Mouse (Mus musculus) midbrain, embryonic 14.5 days (tissue): ENCODE measurements around the gene Chst13. TPM values are rescaled to one million over a fixed set of nuclear protein-coding genes. Genes with fewer than 3 reads are reported as not detected.

ENCODE experiments used
- ATAC-seq: fragments of 200-750 bp; cut with Nextera tagmentation; 2 replicates; pipeline ENCODE4 v1.8.0; 2017; ENCODE audit warnings: moderate number of reproducible peaks, moderate library complexity; ENCODE audit not compliant: low FRiP score, low TSS enrichment
- DNase-seq: peaks from one replicate; pipeline ENCODE4 v3.0.0-alpha.2; 2015
- H3K27ac ChIP-seq: fragments of 300-500 bp; sonication (generic); replicated peaks from 2 replicates; pipeline ENCODE4 v1.5.1; 2014; ENCODE audit warnings: mild to moderate bottlenecking, low read depth, low read length, moderate library complexity
- H3K27me3 ChIP-seq: fragments of 300-500 bp; sonication (generic); 2 replicates; pipeline ENCODE4 v1.6.1; 2014; ENCODE audit warnings: low read length, control low read depth, mixed read lengths; ENCODE audit not compliant: control insufficient read depth, insufficient read depth
- H3K36me3 ChIP-seq: fragments of 300-500 bp; sonication (generic); 2 replicates; pipeline ENCODE4 v1.6.1; 2014; ENCODE audit warnings: low read length, control low read depth; ENCODE audit not compliant: control insufficient read depth, insufficient read depth
- H3K4me1 ChIP-seq: fragments of 300-500 bp; sonication (generic); 2 replicates; pipeline ENCODE4 v1.6.1; 2014; ENCODE audit warnings: mild to moderate bottlenecking, antibody characterized with exemption, low read length, control low read depth; ENCODE audit not compliant: control insufficient read depth, insufficient read depth
- H3K4me2 ChIP-seq: fragments of 300-500 bp; sonication (generic); 2 replicates; pipeline ENCODE4 v1.6.1; 2014; ENCODE audit warnings: mild to moderate bottlenecking, low read length, moderate library complexity
- H3K4me3 ChIP-seq: fragments of 300-500 bp; sonication (generic); replicated peaks from 2 replicates; pipeline ENCODE4 v1.5.1; 2014; ENCODE audit warnings: low read depth, low read length
- H3K9ac ChIP-seq: fragments of 300-500 bp; sonication (generic); replicated peaks from 2 replicates; pipeline ENCODE4 v1.6.1; 2014; ENCODE audit warnings: mild to moderate bottlenecking, low read length, moderate library complexity
- H3K9me3 ChIP-seq: fragments of 300-500 bp; sonication (generic); 2 replicates; pipeline ENCODE4 v1.6.1; 2016; ENCODE audit warnings: low read length, control low read depth, mixed read lengths; ENCODE audit not compliant: control insufficient read depth
- WGBS: fragments of 180-500 bp; shearing (Covaris S2); extraction: QIAGEN DNeasy Blood & Tissue Kit; methylation state at CpG from one replicate; pipeline ENCODE4 v1.1.7; 2014; 5-methylcytosine and 5-hydroxymethylcytosine counted together
- polyA plus RNA-seq: library from polyadenylated mRNA; unstranded; fragments of >200 nt; fragmentation: Nextera tagmentation; extraction: Ambion mirVana; gene quantifications from 2 replicates; pipeline ENCODE4 v1.2.1, GENCODE M21; 2014

Chst13 gene
- polyA plus RNA-seq, 1 experiment from 2014 or later, result not detected

GRCm38 (mm10) chr6:90324463-90324862, 522 bp downstream of the Chst13 start:
- DNase-seq (no peak), ATAC-seq (no peak)
- no peaks in the 10 kb centered on the region for H3K27me3 ChIP-seq
- no peak overlapping the region for H3K9ac ChIP-seq
- WGBS, result 67% methylated on average over 3 of the region's 3 CpGs
- H3K4me3 ChIP-seq, result no peak overlapping the region
- no peaks in the 10 kb centered on the region for H3K4me1 ChIP-seq
- no peaks in the 10 kb centered on the region for H3K36me3 ChIP-seq
- H3K4me2 ChIP-seq, result no peak overlapping the region
- no peak overlapping the region for H3K27ac ChIP-seq
- no peaks in the 10 kb centered on the region for H3K9me3 ChIP-seq

- Histone ChIP-seq H3K27me3 (no peaks in the 10 kb centered on the region), H3K4me2 (no peak overlapping the region), H3K4me3 (no peak overlapping the region), H3K9me3 (no peaks in the 10 kb centered on the region), H3K4me1 (no peaks in the 10 kb centered on the region), H3K9ac (no peak overlapping the region), H3K27ac (no peak overlapping the region), H3K36me3 (no peaks in the 10 kb centered on the region)
- 66% methylated on average over 3 of the region's 3 CpGs for WGBS
- ATAC-seq (no peak), DNase-seq (peak; percentile 15)
These were observed 959 bp downstream of the Chst13 start for GRCm38 (mm10) chr6:90324026-90324425.

- no peak overlapping the region for H3K4me3 ChIP-seq
- WGBS, result 47% methylated on average over 4 of the region's 4 CpGs
- H3K4me1 ChIP-seq, result no peaks in the 10 kb centered on the region
- H3K9ac ChIP-seq, result no peak overlapping the region
- ATAC-seq (no peak), DNase-seq (no peak)
- H3K9me3 ChIP-seq, result no peaks in the 10 kb centered on the region
- H3K36me3 ChIP-seq, result no peaks in the 10 kb centered on the region
- no peaks in the 10 kb centered on the region for H3K27me3 ChIP-seq
- H3K27ac ChIP-seq, result no peak overlapping the region
- H3K4me2 ChIP-seq, result no peak overlapping the region
These were observed 3.2 kb downstream of the Chst13 start for GRCm38 (mm10) chr6:90321811-90322210.

- ATAC-seq, result no peak
- Histone ChIP-seq H3K27ac (no peak overlapping the region), H3K9ac (no peak overlapping the region), H3K4me1 (no peaks in the 10 kb centered on the region), H3K4me2 (no peak overlapping the region), H3K9me3 (no peaks in the 10 kb centered on the region), H3K4me3 (no peak overlapping the region), H3K36me3 (no peaks in the 10 kb centered on the region), H3K27me3 (no peaks in the 10 kb centered on the region)
- no peak for DNase-seq
- WGBS, result 86% methylated on average over 5 of the region's 5 CpGs
These were observed 4.6 kb downstream of the Chst13 start for GRCm38 (mm10) chr6:90320429-90320828.

GRCm38 (mm10) chr6:90319475-90320191, 5.4 kb downstream of the Chst13 start:
- H3K9me3 ChIP-seq, result no peaks in the 10 kb centered on the region
- no peak overlapping the region for H3K27ac ChIP-seq
- DNase-seq (no peak), ATAC-seq (no peak)
- WGBS, result 85% methylated on average over 7 of the region's 7 CpGs
- no peak overlapping the region for H3K9ac ChIP-seq
- H3K4me3 ChIP-seq, result no peak overlapping the region
- H3K4me2 ChIP-seq, result no peak overlapping the region
- no peaks in the 10 kb centered on the region for H3K36me3 ChIP-seq
- no peaks in the 10 kb centered on the region for H3K4me1 ChIP-seq
- H3K27me3 ChIP-seq, result no peaks in the 10 kb centered on the region

GRCm38 (mm10) chr6:90319019-90319418, 6.0 kb downstream of the Chst13 start:
- Histone ChIP-seq H3K9ac (no peak overlapping the region), H3K4me3 (no peak overlapping the region), H3K9me3 (no peaks in the 10 kb centered on the region), H3K27ac (no peak overlapping the region), H3K27me3 (no peaks in the 10 kb centered on the region), H3K36me3 (no peaks in the 10 kb centered on the region), H3K4me1 (no peaks in the 10 kb centered on the region), H3K4me2 (no peak overlapping the region)
- ATAC-seq (no peak), DNase-seq (no peak)
- 91% methylated on average over 2 of the region's 2 CpGs for WGBS

- H3K27me3 ChIP-seq, result no peaks in the 10 kb centered on the region
- no peaks in the 10 kb centered on the region for H3K4me1 ChIP-seq
- no peaks in the 10 kb centered on the region for H3K9me3 ChIP-seq
- WGBS, result 75% methylated on average over 2 of the region's 2 CpGs
- no peak overlapping the region for H3K4me2 ChIP-seq
- H3K9ac ChIP-seq, result no peak overlapping the region
- H3K36me3 ChIP-seq, result no peaks in the 10 kb centered on the region
- DNase-seq (no peak), ATAC-seq (no peak)
- H3K27ac ChIP-seq, result no peak overlapping the region
- no peak overlapping the region for H3K4me3 ChIP-seq
These were observed 7.3 kb downstream of the Chst13 start for GRCm38 (mm10) chr6:90317510-90318258.

GRCm38 (mm10) chr6:90315961-90316360, 9.0 kb downstream of the Chst13 start:
- Histone ChIP-seq H3K27ac (no peak overlapping the region), H3K36me3 (no peaks in the 10 kb centered on the region), H3K4me2 (no peak overlapping the region), H3K4me3 (no peak overlapping the region), H3K4me1 (no peaks in the 10 kb centered on the region), H3K27me3 (no peaks in the 10 kb centered on the region), H3K9me3 (no peaks in the 10 kb centered on the region), H3K9ac (no peak overlapping the region)
- no peak for DNase-seq
- no peak for ATAC-seq
- WGBS, result 90% methylated on average over 5 of the region's 5 CpGs
